Mouse (Mus musculus) kidney, embryonic 15.5 days (tissue): ENCODE data around the gene Smc5. TPM values are rescaled to one million over a fixed set of nuclear protein-coding genes. Genes with fewer than 3 reads are reported as not detected.

Experiments
- ATAC-seq: fragments of 200-750 bp; cut with Nextera tagmentation; replicated peaks from 2 replicates; pipeline ENCODE4 v1.8.0; 2017; ENCODE audit warnings: moderate TSS enrichment; ENCODE audit not compliant: low FRiP score
- H3K27ac ChIP-seq: fragments of 300-500 bp; sonication (generic); 2 replicates; pipeline ENCODE4 v1.5.1; 2015; ENCODE audit warnings: mild to moderate bottlenecking, inconsistent platforms
- H3K27me3 ChIP-seq: fragments of 300-500 bp; sonication (generic); 2 replicates; pipeline ENCODE4 v1.6.1; 2015; ENCODE audit warnings: inconsistent platforms
- H3K36me3 ChIP-seq: fragments of 300-500 bp; sonication (generic); 2 replicates; pipeline ENCODE4 v1.6.1; 2015; ENCODE audit warnings: inconsistent platforms
- H3K4me1 ChIP-seq: fragments of 300-500 bp; sonication (generic); 2 replicates; pipeline ENCODE4 v1.6.1; 2015; ENCODE audit warnings: inconsistent platforms
- H3K4me2 ChIP-seq: fragments of 300-500 bp; sonication (generic); 2 replicates; pipeline ENCODE4 v1.6.1; 2015; ENCODE audit warnings: moderate library complexity, mild to moderate bottlenecking, inconsistent platforms
- H3K4me3 ChIP-seq: fragments of 300-500 bp; sonication (generic); replicated peaks from 2 replicates; pipeline ENCODE4 v1.5.1; 2015; ENCODE audit warnings: mild to moderate bottlenecking, inconsistent platforms
- H3K9ac ChIP-seq: fragments of 300-500 bp; sonication (generic); 2 replicates; pipeline ENCODE4 v1.6.1; 2015; ENCODE audit warnings: mild to moderate bottlenecking, inconsistent platforms
- H3K9me3 ChIP-seq: fragments of 300-500 bp; sonication (generic); replicated peaks from 2 replicates; pipeline ENCODE4 v1.6.1; 2016; ENCODE audit warnings: inconsistent platforms
- WGBS: fragments of 180-500 bp; shearing (Covaris S2); methylation state at CpG from one replicate; pipeline ENCODE4 v1.1.7; 2015; ENCODE audit warnings: mixed read lengths; 5-methylcytosine and 5-hydroxymethylcytosine counted together
- polyA plus RNA-seq: library from polyadenylated mRNA; unstranded; fragments of >200 nt; fragmentation: Nextera tagmentation; extraction: Ambion mirVana; gene quantifications from 2 replicates; pipeline ENCODE4 v1.2.1, GENCODE M21; 2015

Smc5 gene
- polyA plus RNA-seq = 32.5 and 34.6 TPM in 2 replicates

- peak within 1 kb of the TSS; percentile 90 for H3K9ac ChIP-seq
- WGBS = under 1% methylated on average over 69 of the region's 69 CpGs
- peak; percentile 96 for ATAC-seq
- peak within 1 kb of the TSS; percentile 77 for H3K4me3 ChIP-seq
- H3K27me3 ChIP-seq = no peaks in the 10 kb centered on the region
- peaks cover 8% of the 10 kb centered on the region for H3K4me1 ChIP-seq
- peak within 1 kb of the TSS; percentile 85 for H3K27ac ChIP-seq
- H3K4me2 ChIP-seq = peak within 1 kb of the TSS; percentile 68
- H3K9me3 ChIP-seq = no peaks in the 10 kb centered on the region
- peaks cover 6% of the 10 kb centered on the region for H3K36me3 ChIP-seq
Observed at GRCm38 (mm10) chr19:23273355-23274053, at the start of gene Smc5. TSS of gene Smc5 (minus strand) at chr19:23273897.

- no peak for ATAC-seq
- no peak overlapping the region for H3K27ac ChIP-seq
Observed at GRCm38 (mm10) chr19:23323107-23323506, 49.4 kb upstream of the Smc5 start.

GRCm38 (mm10) chr19:23317989-23318358 lies 44.3 kb upstream of the Smc5 start:
- no peak for ATAC-seq
- no peak overlapping the region for H3K4me3 ChIP-seq
- H3K27ac ChIP-seq = no peak overlapping the region
- H3K4me2 ChIP-seq = no peak overlapping the region
- 84% methylated on average over 5 of the region's 5 CpGs for WGBS
- no peak overlapping the region for H3K9ac ChIP-seq
- H3K27me3 ChIP-seq = no peaks in the 10 kb centered on the region
- no peaks in the 10 kb centered on the region for H3K9me3 ChIP-seq
- no peaks in the 10 kb centered on the region for H3K36me3 ChIP-seq
- H3K4me1 ChIP-seq = no peaks in the 10 kb centered on the region

More at GRCm38 (mm10) chr19:23323107-23323506, 49.4 kb upstream of the Smc5 start:
- Histone ChIP-seq H3K4me1 (no peaks in the 10 kb centered on the region), H3K9ac (no peak overlapping the region), H3K9me3 (no peaks in the 10 kb centered on the region), H3K4me2 (no peak overlapping the region), H3K36me3 (no peaks in the 10 kb centered on the region), H3K27me3 (no peaks in the 10 kb centered on the region), H3K4me3 (no peak overlapping the region)
- WGBS = 80% methylated on average over 3 of the region's 3 CpGs

- Histone ChIP-seq H3K4me2 (no peak overlapping the region), H3K36me3 (no peaks in the 10 kb centered on the region), H3K27me3 (no peaks in the 10 kb centered on the region), H3K9me3 (no peaks in the 10 kb centered on the region), H3K4me3 (no peak overlapping the region), H3K4me1 (no peaks in the 10 kb centered on the region), H3K9ac (no peak overlapping the region), H3K27ac (no peak overlapping the region)
- WGBS = 69% methylated on average over 5 of the region's 5 CpGs
- ATAC-seq = no peak
Observed at GRCm38 (mm10) chr19:23317295-23317988, 43.7 kb upstream of the Smc5 start.

GRCm38 (mm10) chr19:23316851-23317250 lies 43.2 kb upstream of the Smc5 start:
- H3K4me1 ChIP-seq = no peaks in the 10 kb centered on the region
- 78% methylated on average over 5 of the region's 5 CpGs for WGBS
- no peak overlapping the region for H3K27ac ChIP-seq
- H3K4me3 ChIP-seq = no peak overlapping the region
- 0 out of 2 replicates have a peak, but pooled peaks cover 1% of the 10 kb centered on the region for H3K27me3 ChIP-seq
- H3K9me3 ChIP-seq = no peaks in the 10 kb centered on the region
- H3K4me2 ChIP-seq = no peak overlapping the region
- H3K9ac ChIP-seq = no peak overlapping the region
- no peak for ATAC-seq
- H3K36me3 ChIP-seq = no peaks in the 10 kb centered on the region

GRCm38 (mm10) chr19:23309979-23310378 lies 36.3 kb upstream of the Smc5 start:
- no peak overlapping the region for H3K27ac ChIP-seq
- 0 out of 2 replicates have a peak, but pooled peaks cover 2% of the 10 kb centered on the region for H3K27me3 ChIP-seq
- H3K9ac ChIP-seq = no peak overlapping the region
- 88% methylated on average over 2 of the region's 2 CpGs for WGBS
- H3K4me1 ChIP-seq = no peaks in the 10 kb centered on the region
- no peak overlapping the region for H3K4me2 ChIP-seq
- H3K4me3 ChIP-seq = no peak overlapping the region
- no peaks in the 10 kb centered on the region for H3K9me3 ChIP-seq
- ATAC-seq = no peak
- no peaks in the 10 kb centered on the region for H3K36me3 ChIP-seq

GRCm38 (mm10) chr19:23306671-23307070 lies 33.0 kb upstream of the Smc5 start:
- no peak for ATAC-seq
- 86% methylated on average over 7 of the region's 7 CpGs for WGBS
- H3K9ac ChIP-seq = no peak overlapping the region

GRCm38 (mm10) chr19:23299987-23300386 lies 26.3 kb upstream of the Smc5 start:
- no peak for ATAC-seq
- H3K9ac ChIP-seq = no peak overlapping the region
- H3K9me3 ChIP-seq = no peaks in the 10 kb centered on the region
- H3K27me3 ChIP-seq = no peaks in the 10 kb centered on the region
- H3K36me3 ChIP-seq = no peaks in the 10 kb centered on the region
- H3K4me2 ChIP-seq = no peak overlapping the region
- H3K4me1 ChIP-seq = no peaks in the 10 kb centered on the region
- no peak overlapping the region for H3K4me3 ChIP-seq
- 91% methylated on average over 3 of the region's 3 CpGs for WGBS
- no peak overlapping the region for H3K27ac ChIP-seq

More at GRCm38 (mm10) chr19:23306671-23307070, 33.0 kb upstream of the Smc5 start:
- no peak overlapping the region for H3K27ac ChIP-seq
- H3K9me3 ChIP-seq = no peaks in the 10 kb centered on the region
- no peaks in the 10 kb centered on the region for H3K27me3 ChIP-seq
- H3K4me1 ChIP-seq = no peaks in the 10 kb centered on the region
- no peak overlapping the region for H3K4me3 ChIP-seq
- H3K36me3 ChIP-seq = no peaks in the 10 kb centered on the region
- H3K4me2 ChIP-seq = no peak overlapping the region

GRCm38 (mm10) chr19:23298917-23299316 lies 25.2 kb upstream of the Smc5 start:
- Histone ChIP-seq H3K4me1 (no peaks in the 10 kb centered on the region), H3K4me3 (no peak overlapping the region), H3K4me2 (no peak overlapping the region), H3K27me3 (no peaks in the 10 kb centered on the region), H3K9me3 (no peaks in the 10 kb centered on the region), H3K27ac (no peak overlapping the region), H3K36me3 (no peaks in the 10 kb centered on the region), H3K9ac (no peak overlapping the region)
- ATAC-seq = no peak
- WGBS = 80% methylated on average over 1 of the region's 1 CpGs

- Histone ChIP-seq H3K4me2 (no peak overlapping the region), H3K36me3 (no peaks in the 10 kb centered on the region), H3K27me3 (no peaks in the 10 kb centered on the region), H3K4me3 (no peak overlapping the region), H3K4me1 (no peaks in the 10 kb centered on the region), H3K9ac (no peak overlapping the region), H3K27ac (no peak overlapping the region), H3K9me3 (no peaks in the 10 kb centered on the region)
- no peak for ATAC-seq
Observed at GRCm38 (mm10) chr19:23297191-23297590, 23.5 kb upstream of the Smc5 start.

- Histone ChIP-seq H3K4me2 (no peak overlapping the region), H3K27me3 (no peaks in the 10 kb centered on the region), H3K27ac (no peak overlapping the region), H3K36me3 (no peaks in the 10 kb centered on the region), H3K4me1 (no peaks in the 10 kb centered on the region), H3K9ac (no peak overlapping the region), H3K4me3 (no peak overlapping the region), H3K9me3 (no peaks in the 10 kb centered on the region)
- 65% methylated on average over 1 of the region's 1 CpGs for WGBS
- ATAC-seq = no peak
Observed at GRCm38 (mm10) chr19:23289251-23289650, 15.6 kb upstream of the Smc5 start.

GRCm38 (mm10) chr19:23281911-23282660 lies 8.4 kb upstream of the Smc5 start:
- H3K27ac ChIP-seq = no peak overlapping the region
- no peak overlapping the region for H3K9ac ChIP-seq
- no peak overlapping the region for H3K4me2 ChIP-seq
- H3K4me1 ChIP-seq = no peaks in the 10 kb centered on the region
- H3K4me3 ChIP-seq = no peak overlapping the region
- H3K9me3 ChIP-seq = no peaks in the 10 kb centered on the region
- no peak for ATAC-seq
- H3K27me3 ChIP-seq = no peaks in the 10 kb centered on the region
- WGBS = 57% methylated on average over 8 of the region's 8 CpGs
- no peaks in the 10 kb centered on the region for H3K36me3 ChIP-seq
